Mouse (Mus musculus): Measurements from ENCODE around the gene Pibf1.
A peak's percentile ranks its signal among the peaks of the same experiment; 100 is the strongest.

Gene Pibf1

GRCm38 (mm10) chr14:99099267-99099966 lies at the start of gene Pibf1, which contains the start of gene Dis3:
TSS of gene Pibf1 (plus strand) at chr14:99099424.
TSS of gene Dis3 (minus strand) at chr14:99099770.
- DNase-seq (ENCODE audit: low spot score in 2 of 2), result peak; percentile 97 to 99

- DNase-seq (ENCODE audit: low spot score in 2 of 2), result no peak
Measured at GRCm38 (mm10) chr14:99058959-99059586, 40.2 kb upstream of the Pibf1 start.

GRCm38 (mm10) chr14:99060616-99061015 lies 38.6 kb upstream of the Pibf1 start:
- no peak for DNase-seq (ENCODE audit: low spot score in 2 of 2)

- no peak for DNase-seq (ENCODE audit: low spot score in 2 of 2)
Measured at GRCm38 (mm10) chr14:99063091-99063490, 36.1 kb upstream of the Pibf1 start.

GRCm38 (mm10) chr14:99071146-99071545 lies 28.1 kb upstream of the Pibf1 start:
- DNase-seq (ENCODE audit: low spot score in 2 of 2), result no peak

- no peak for DNase-seq (ENCODE audit: low spot score in 2 of 2)
Measured at GRCm38 (mm10) chr14:99088947-99089346, 10.3 kb upstream of the Pibf1 start.

- DNase-seq (ENCODE audit: low spot score in 2 of 2), result peak in 1 of 2 experiments; percentile 7
Measured at GRCm38 (mm10) chr14:99099967-99100587, 853 bp downstream of the Pibf1 start.

GRCm38 (mm10) chr14:99103050-99103449 lies 3.8 kb downstream of the Pibf1 start:
- no peak for DNase-seq (ENCODE audit: low spot score in 2 of 2)

- DNase-seq (ENCODE audit: low spot score in 2 of 2), result no peak
Measured at GRCm38 (mm10) chr14:99104542-99105123, 5.4 kb downstream of the Pibf1 start.

- no peak for DNase-seq (ENCODE audit: low spot score in 2 of 2)
Measured at GRCm38 (mm10) chr14:99106671-99107070, 7.4 kb downstream of the Pibf1 start.

- DNase-seq (ENCODE audit: low spot score in 2 of 2), result no peak
Measured at GRCm38 (mm10) chr14:99107631-99108187, 8.5 kb downstream of the Pibf1 start.

GRCm38 (mm10) chr14:99108762-99109161 lies 9.5 kb downstream of the Pibf1 start:
- no peak for DNase-seq (ENCODE audit: low spot score in 2 of 2)

GRCm38 (mm10) chr14:99117576-99117975 lies 18.4 kb downstream of the Pibf1 start:
- no peak for DNase-seq (ENCODE audit: low spot score in 2 of 2)

- DNase-seq (ENCODE audit: low spot score in 2 of 2), result no peak
Measured at GRCm38 (mm10) chr14:99121584-99122339, 22.5 kb downstream of the Pibf1 start.

GRCm38 (mm10) chr14:99124076-99124475 lies 24.9 kb downstream of the Pibf1 start:
- DNase-seq (ENCODE audit: low spot score in 2 of 2), result no peak

GRCm38 (mm10) chr14:99126713-99127112 lies 27.5 kb downstream of the Pibf1 start:
- DNase-seq (ENCODE audit: low spot score in 2 of 2), result no peak

- DNase-seq (ENCODE audit: low spot score in 2 of 2), result no peak
Measured at GRCm38 (mm10) chr14:99127509-99127908, 28.3 kb downstream of the Pibf1 start.

- no peak for DNase-seq (ENCODE audit: low spot score in 2 of 2)
Measured at GRCm38 (mm10) chr14:99129050-99129449, 29.8 kb downstream of the Pibf1 start.

GRCm38 (mm10) chr14:99134048-99134447 lies 34.8 kb downstream of the Pibf1 start:
- DNase-seq (ENCODE audit: low spot score in 2 of 2), result no peak

- DNase-seq (ENCODE audit: low spot score in 2 of 2), result no peak
Measured at GRCm38 (mm10) chr14:99135761-99136160, 36.5 kb downstream of the Pibf1 start.

- no peak for DNase-seq (ENCODE audit: low spot score in 2 of 2)
Measured at GRCm38 (mm10) chr14:99136297-99136696, 37.1 kb downstream of the Pibf1 start.
